Mouse (Mus musculus) kidney, postnatal 25 days (tissue): ENCODE results near the gene Sh3bp1.

ENCODE experiments used
- DNase-seq, 2 experiments: peaks; one replicate each; pipeline ENCODE4 v3.0.0; 2021; ENCODE audit warnings: mixed read lengths in 2 of 2

Gene Sh3bp1

DNA sequence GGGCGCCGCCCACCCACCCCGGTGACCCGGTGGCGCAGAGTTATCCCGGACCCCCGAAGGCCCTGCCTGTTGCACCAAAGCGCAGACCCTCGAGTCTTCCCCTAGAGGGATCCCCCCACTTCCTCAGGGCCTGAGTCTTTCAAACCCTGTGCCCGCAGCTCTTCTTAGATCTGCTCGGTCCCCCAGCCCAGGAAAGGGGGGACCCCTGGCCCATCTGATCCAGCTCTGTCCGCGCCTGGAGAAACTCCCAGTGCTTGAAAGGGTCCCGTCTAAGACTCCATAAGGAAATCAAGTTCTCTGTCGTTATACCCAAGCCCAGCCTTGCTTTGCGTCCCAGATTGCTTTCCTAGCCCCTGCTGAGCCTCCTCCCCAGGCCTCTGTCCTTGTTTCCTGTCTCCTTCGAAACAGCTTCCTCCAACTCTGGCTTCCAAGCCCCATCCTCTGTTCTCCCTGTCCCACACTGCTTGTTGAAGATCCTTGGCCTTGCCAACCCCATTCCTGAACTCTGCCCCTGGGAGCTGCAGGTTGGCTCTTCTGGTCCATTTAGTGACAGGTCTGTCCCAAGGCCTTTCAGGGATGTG lies 21.7 kb upstream of the Sh3bp1 start:
- peak; percentile 30 to 63 for DNase-seq

DNA sequence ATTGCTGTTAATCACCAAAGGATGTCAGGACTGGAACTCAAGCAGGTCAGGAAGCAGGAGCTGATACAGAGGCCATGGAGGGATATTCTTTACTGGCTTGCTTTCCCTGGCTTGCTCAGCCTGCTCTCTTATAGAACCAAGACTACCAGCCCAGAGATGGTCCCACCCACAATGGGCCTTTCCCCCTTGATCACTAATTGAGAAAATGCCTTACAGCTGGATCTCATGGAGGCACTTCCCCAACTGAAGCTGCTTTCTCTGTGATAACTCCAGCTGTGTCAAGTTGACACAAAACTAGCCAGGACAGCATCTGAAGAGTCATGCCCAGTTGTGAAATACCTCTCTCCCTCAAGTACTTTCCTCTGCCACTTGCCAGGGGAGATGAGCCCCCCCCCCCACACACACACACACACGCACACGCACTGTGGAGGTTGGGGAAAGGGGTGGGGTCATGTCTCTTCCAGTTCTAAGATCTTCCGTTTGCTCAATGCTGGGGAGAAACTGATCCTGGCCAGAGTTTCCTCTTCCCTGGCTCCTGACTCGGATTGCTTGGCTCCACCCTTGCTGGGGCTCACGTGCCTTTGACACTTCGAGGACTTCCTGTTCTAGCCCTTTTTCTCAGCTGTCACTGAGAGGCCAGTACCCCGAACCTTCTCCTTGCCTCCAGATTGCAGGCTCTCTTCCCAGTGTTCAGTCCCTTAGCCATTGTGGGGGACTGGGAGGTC lies 20.6 kb upstream of the Sh3bp1 start:
- peak in 1 of 2 experiments; percentile 66 for DNase-seq

DNA sequence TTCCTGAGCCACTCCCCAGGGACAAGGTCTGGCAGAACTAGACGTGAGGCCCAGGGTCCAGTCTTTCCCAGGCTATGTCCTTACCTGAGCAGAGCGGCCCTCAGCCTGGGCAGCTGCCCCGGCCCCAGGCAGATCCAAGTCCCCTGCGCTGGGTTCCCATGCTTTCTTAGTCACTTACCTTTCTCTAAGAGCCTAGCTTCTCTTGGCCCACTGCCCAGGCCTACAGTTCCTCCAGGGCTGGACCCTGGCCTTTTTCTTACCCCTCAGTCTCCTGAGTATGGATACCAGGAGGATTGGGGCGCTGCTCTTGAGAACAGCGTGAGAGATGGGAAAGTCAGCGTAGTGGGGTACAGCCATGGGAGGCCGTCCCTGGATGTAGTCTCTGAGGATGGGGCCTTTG lies 19.1 kb upstream of the Sh3bp1 start:
- DNase-seq, result peak; percentile 74 to 82

DNA sequence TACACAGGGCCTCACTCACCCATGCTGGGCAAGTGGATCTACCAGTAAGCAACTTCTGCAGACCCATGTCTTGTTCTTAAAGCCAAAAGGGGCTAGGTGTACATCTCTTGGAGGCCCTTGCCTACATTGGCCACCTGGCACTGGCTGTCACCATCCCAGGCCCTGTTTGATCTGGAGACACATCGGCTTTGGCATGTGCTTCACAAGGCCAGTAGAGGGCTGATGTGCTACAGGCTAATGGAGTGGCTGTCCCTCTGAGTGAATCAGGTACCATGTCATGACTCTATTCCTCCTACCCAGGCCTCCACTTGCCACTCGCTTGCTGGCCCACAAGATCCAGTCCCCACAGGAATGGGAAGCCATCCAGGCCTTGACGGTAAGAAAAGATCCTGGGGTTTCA lies 17.7 kb upstream of the Sh3bp1 start:
- no peak for DNase-seq

DNA sequence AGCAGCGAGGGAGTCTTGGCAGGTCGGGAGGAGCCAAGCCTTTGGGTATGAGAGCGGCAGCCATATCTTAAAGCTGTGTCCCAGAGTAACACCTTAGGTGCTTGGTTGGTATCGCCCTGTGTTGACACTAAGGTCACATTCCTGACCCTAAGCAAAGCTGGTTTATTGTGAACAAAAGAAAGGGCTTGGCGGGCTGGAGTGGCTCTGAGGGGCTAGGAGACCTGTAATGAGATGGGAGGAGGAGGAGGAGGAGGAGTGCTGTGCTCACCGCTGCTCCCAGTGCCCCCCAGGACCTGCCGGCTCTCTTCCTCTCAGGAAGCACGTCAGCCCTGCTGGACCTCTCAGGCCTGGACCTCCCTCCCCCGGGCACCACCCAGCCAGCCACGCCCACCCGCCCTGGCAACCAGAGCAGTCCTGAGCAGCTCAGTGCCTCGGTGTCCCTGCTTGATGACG lies 10.1 kb upstream of the Sh3bp1 start:
- DNase-seq, result no peak

DNA sequence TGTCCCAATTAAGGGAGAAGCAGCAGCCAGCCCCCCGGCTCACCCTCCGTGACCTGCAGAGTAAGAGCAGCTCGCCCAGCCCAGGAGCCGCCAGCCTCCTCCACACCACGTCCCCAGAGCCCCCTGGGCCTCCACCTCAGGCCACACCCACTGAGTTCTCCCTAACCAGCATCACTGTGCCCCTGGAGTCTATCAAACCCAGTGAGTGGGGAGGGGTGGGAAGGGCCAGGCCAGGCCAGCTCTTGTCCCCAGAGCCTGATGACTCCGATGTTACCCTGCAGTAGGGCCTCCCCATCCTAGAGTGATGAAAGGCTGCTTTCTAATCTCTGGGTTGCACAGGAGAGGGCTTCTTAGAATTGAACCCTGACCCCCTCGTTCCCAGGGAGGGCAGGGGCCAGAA lies 7.1 kb upstream of the Sh3bp1 start:
- DNase-seq, result no peak

DNA sequence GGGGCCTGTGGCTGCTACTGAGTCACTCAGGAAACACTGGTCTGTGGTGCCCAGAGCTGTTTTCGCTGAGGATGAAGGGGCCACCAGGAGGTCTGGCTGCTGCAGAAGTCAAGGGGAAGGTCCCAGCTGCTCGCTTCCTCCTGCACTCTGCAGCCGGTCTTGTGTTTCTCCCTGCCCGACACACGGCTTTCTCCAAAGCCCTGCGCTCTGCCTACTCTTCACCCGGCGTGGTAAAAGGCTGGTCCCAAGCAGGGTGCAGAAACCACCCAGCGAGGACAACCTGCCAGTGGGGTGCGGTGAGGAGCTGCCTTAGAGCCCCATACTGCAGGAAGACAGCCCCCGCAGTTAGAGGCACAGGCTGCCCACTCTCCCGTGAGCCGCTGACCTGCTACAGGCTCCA lies 4.8 kb upstream of the Sh3bp1 start:
- no peak for DNase-seq

DNA sequence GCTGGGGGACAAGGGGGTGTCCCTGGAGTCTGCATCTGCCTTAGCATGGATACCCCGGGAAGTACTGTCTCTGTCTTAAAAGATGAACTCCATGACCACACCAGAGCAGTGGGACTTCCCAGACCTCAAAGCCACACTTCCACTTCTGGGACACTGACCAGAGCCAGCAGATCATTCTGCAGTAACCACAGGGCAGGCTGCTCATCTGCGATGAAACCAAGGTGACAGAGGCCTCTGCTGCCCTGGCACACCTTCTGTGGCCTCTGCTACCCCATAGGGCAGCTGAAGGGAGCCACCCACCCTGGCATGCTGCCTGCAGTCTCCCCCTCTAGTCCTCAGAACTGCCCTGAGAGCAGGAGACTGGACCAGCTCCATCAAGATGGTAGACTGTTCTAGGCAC lies 3.8 kb upstream of the Sh3bp1 start:
- DNase-seq, result no peak

DNA sequence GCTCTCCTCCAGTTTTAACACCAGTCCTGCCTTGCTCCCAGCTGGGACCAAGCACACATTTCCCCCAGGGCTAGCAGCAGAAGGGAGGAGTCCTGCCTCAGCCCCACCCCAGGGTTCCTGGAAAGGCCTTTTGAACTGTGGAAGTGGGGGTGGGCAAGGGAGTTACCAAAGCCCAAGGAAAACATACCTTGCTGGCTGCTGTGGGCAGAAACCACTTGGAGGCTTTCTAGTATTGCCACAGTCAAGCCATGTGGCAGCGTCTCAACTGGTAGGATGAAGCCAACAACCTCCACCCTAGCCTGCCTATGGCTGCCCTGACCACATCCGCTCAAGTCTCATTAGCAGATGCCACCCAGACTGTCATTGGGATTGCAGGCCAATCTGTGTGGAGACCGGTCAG lies 3.4 kb upstream of the Sh3bp1 start:
- DNase-seq, result no peak

DNA sequence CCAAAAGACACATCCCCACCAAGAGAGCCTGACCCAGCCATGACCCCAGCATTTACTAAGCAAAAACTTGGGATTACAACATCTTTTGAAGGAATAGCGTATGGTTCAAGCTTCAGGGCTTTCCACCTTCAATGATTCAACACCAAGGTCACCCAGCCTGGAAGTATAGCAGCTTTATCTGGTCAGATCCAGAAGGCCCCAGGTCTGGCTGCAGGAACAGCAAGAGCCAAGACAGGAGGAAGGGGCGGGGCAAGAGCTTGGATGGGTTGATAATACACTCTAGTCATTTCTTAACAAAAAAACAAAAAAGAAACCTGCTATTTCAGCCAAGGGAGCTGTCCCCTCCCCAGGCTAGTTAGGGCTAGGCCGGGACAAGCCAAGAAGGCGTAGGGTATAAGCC lies 2.1 kb upstream of the Sh3bp1 start:
- peak in 1 of 2 experiments; percentile 43 for DNase-seq

DNA sequence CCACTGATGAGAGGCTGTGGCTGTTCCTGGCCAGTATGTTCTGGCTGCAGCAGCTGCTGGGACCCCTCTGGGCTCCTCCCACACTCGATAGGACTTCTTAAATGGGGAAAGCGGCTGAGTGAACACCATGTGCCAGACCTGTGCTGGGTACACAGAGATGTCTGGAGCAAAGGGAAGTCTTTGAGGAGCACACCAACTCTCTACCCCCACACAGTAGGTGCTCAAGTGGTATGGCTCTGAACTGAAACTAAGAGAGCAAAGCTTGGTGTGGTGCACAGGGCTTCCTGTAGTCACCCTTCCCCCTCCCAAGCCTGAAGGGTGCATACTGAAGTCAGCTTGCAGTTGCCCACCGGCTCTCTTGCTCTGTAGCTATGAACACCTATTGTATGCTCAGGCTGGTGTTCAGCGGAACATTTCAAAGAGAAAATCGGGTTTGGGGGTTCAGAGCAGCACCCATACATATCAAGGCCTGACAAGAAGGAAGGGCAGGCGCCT lies 1.0 kb upstream of the Sh3bp1 start:
- DNase-seq, result no peak

DNA sequence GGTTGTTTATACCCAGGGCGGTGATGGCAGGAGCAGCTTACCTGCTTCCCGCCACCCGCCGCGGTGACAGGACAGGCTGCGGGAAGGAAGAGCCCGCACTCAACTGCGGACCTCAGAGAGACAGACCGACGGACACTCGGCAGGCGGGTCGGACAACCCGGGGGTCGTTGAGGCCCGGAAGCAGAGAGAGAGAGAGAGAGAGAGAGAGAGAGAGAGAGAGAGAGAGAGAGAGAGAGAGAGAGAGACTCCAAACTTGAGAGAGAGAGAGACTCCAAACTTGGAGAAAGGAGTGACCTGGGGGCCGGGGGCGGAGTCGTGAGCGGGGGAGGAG lies 194 bp upstream of the Sh3bp1 start, which contains the start of gene Gm49510:
Gene Gm49510, plus strand, starts transcription at position 259 of the 331 bp plus-strand sequence.
- DNase-seq, result no peak

DNA sequence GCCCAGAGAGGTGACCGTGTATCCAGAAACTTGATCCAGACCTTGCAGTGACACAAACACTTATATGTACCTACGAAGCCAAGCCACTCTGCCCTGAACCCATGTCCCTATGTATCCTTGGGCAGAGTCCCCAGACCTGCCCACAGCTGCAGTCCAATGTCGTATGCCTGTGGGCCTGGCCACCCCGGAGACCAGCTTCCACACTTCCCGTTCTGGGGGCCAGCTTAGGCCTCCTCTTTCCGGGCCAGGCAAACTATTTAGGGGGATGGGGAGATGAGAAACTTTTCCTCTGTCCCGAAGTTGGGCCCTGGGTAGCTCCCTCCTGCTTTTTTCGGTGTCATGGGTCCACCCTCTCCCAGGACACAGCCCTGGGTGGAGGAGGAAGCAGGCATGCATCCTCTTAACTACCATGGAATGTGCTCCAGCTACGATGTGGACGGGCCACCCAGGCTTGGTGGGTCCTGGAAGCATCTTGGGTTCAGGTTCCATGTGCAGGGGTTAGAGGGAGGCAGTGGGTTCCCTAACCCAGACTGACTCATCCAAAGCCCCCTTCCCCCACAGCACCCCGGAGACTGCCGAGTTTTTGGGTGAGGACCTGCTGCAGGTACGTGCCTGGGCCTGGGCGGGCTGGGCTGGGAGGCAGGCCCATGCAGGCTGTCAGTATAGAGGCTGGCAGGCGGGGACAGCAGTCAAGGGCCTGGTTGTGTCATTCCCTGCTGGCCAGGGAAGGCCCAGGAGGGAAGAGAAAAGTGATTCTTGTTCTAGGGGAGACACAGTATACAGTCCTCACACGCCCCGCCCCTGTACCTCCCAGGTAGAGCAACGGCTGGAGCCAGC lies 1.2 kb downstream of the Sh3bp1 start:
- DNase-seq, result no peak

DNA sequence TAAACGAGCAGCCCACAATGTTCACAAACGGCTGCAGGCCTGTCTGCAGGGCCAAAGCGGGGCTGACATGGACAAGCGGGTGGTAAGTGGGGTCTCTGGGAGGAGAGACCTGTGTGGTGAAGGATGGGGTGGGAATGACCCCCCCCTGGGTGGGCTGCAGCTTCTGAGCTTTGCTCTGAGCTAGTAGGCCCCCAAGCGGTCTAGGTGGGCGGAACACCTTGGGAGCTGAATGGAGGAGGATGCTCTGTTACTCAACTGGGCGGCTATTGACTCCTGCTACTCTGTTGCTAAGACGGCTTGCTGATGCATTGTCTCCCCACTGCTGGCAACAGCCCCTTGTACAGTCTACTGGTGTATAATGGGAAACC lies 1.8 kb downstream of the Sh3bp1 start:
- DNase-seq, result no peak

DNA sequence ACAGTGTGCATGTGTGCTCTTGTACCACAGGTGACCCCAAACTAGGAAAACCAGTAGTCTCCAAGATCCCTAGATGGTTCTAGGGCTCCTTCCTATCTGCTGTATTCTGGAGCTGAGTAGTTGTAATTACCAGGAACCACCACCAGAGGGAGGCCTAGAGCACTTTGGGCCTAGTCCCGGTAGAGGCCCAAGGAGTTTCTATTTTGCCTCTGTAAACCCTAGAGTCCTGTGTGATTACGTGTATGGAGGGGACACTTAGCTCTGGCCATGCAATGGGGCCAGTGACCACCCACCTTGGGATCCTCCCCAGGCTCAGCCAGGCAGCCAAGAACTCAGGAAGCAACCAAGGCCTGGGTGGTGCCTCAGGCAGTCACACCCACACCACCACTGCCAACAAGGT lies 3.7 kb downstream of the Sh3bp1 start:
- peak; percentile 78 to 91 for DNase-seq

DNA sequence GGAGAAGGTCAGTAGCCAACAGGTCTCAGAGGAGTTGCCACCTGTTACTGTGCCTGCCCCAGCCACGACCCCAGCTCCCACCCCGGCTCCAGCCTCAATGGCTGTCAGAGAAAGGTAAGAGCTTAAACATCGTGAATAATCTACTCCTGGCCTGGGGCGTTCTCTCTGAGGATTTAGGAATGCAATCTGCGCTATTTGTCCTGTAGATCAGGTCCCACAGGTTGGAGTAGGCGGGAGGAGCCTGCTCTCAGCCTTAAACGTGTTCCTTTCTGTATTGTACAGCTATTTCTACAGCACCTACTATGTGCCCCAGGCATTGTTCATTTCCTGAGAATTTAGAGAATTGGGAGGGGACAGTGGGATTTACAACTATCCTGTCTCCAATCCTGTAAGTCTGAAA lies 8.8 kb downstream of the Sh3bp1 start:
- DNase-seq, result no peak

DNA sequence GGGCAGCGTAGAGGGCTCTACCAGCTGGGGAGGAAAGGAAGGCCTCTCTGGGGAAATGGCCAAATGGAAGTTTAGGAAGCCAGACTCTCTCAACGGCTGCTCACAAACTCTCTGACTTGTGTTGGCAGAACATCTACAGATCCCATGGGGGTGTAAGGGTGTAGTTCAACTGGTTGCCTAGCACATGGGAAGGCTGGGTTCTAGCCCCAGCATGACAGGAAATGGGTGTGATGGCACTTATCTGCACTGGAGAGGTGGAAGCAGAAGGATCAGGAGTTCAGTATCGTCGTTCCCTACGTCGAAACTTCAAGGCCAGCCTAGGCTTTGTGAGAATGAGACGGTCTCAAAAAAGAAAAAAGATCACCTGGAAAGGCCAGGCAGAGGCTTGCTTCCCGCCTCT lies 9.4 kb downstream of the Sh3bp1 start:
- no peak for DNase-seq

DNA sequence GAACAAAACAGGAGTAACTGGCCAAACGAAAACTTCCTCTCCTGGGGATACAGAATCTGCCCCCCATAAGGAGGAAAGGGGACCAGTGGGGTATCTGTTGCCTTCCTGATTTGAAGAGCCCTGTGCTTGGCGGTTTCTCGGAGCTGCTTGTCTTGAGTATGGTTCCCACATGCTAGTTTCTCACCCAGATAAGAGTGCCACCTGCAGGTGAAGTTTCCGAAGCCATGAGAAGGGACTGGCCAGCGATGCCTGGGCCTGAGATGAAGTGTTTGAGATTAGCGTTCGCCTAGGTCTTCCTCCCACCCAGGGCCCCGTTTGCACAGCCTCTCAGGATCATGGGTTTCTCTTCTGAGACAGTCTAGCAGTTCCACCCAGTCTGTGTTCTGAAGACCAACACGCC lies 12.5 kb downstream of the Sh3bp1 start:
- peak; percentile 67 to 72 for DNase-seq

DNA sequence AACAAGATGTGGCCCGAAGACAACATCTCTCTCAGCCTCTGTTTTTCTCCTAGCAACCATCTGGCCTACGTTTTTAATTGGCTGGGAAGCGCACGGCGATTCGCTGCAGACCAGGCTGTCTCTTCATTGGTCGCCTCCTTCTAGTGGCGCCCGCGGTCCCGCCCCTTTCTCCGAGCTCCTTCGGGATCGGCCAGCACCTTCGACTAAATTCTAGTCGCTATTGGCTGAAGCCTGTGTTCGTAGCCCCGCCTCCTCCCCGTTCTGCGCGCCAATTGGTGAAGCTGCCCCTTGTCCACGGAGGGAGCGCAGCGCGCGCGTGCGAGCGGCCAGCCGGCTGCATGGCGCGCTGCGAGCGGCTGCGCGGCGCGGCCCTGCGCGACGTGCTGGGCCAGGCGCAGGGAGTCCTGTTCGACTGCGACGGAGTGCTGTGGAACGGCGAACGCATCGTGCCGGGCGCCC lies 14.1 kb downstream of the Sh3bp1 start, which contains the start of gene Pdxp:
Gene Pdxp, plus strand, starts transcription at position 288 of the 459 bp plus-strand sequence.
- DNase-seq, result peak; percentile 95 to 97

DNA sequence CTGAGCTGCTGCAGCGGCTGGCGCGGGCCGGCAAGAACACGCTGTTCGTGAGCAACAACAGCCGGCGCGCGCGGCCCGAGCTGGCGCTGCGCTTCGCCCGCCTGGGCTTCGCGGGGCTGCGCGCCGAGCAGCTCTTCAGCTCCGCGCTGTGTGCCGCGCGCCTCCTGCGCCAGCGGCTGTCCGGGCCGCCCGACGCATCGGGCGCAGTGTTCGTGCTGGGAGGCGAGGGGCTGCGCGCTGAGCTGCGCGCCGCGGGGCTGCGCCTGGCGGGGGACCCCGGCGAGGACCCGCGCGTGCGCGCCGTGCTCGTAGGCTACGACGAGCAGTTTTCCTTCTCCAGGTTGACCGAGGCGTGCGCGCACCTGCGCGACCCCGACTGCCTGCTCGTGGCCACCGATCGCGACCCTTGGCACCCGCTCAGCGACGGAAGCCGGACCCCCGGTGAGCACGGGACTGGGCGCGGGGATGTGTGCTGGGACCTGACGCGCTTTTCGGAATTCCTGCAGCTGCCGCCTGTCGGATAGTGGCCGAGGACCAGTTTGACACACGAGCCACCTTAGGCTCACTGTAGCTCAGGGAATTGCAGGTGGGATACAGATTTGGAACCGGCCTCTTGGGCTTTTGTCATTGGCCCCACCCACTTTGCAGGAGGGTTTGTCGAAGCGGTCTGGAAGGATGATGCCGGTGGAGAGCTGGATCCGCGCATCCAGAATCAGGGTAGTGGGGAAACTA lies 14.7 kb downstream of the Sh3bp1 start:
- DNase-seq, result no peak

DNA sequence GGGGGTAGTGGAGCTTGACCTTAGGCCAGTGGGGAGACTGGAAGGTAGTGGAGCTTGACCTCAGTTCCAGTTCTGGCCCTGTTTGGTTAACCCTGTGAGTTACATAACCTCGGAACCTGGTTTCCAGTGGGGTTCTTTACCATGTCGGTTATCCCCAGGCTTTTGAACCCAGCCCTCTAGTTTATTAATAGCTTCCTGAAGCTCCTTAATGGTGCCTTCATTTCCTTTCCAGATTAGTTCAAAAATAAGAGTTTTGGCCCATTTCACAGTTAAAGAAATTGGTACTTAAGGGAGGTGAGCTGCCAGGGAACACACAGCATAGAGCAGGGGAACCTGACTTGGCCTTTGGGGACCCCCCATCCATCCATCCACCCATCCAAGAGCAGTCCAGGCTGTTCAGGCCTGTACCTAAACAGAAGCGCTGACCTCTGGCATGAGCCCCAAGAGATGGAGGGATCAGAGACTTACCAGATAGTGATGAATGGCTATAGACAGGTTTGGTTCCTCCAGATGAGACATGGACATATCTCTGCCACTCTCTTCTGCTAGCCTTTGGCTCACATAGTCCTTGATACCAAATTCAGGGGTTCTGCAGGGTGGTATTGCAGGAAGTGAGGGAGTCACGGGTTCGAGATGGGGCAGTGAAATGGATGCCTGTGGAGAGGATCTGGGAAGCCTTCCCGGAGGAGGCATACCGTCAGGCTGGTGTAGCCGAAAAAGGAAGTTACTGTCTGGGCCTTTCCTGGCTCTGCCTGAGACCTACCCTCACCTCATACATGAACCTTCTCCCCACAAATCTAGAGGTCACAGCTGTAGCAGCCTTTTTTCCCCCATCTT lies 15.5 kb downstream of the Sh3bp1 start:
- no peak for DNase-seq

DNA sequence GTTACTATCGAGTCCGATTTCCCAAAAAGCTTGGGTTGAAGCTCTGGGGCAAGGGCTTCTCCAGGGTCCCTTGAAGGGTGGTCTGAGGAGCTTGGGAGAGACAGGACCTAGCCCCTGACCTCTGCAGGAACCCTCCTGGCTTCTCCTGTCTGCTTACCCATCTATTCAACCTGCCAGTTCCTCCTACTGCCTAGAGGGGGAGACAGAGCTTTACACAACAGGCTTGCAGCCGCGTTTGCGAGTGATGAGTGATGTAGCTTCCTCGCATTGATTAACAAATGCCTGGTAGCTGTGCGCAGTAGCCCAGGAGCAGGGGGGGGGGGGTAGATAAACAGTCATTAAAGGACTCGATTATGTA lies 16.1 kb downstream of the Sh3bp1 start:
- DNase-seq, result peak; percentile 78 to 80
